Mouse (Mus musculus) liver, embryonic 13.5 days (tissue): Measurements from ENCODE around the gene Dixdc1. TPM values are rescaled to one million over a fixed set of nuclear protein-coding genes. Genes with fewer than 3 reads are reported as not detected.

Experiments
- ATAC-seq: fragments of 200-750 bp; cut with Nextera tagmentation; 2 replicates; pipeline ENCODE4 v1.8.0; 2017; ENCODE audit warnings: low read depth, mild to moderate bottlenecking, moderate number of reproducible peaks, moderate library complexity
- DNase-seq: peaks from one replicate; pipeline ENCODE4 v3.0.0; 2022
- H3K27ac ChIP-seq: fragments of 300-500 bp; sonication (generic); 2 replicates; pipeline ENCODE4 v1.5.1; 2015; ENCODE audit warnings: moderate library complexity, mild to moderate bottlenecking, inconsistent platforms
- H3K27me3 ChIP-seq: fragments of 300-500 bp; sonication (generic); 2 replicates; pipeline ENCODE4 v1.6.1; 2015; ENCODE audit warnings: mild to moderate bottlenecking, inconsistent platforms
- H3K36me3 ChIP-seq: fragments of 300-500 bp; sonication (generic); 2 replicates; pipeline ENCODE4 v1.6.1; 2015; ENCODE audit warnings: mild to moderate bottlenecking, inconsistent platforms
- H3K4me1 ChIP-seq: fragments of 300-500 bp; sonication (generic); replicated peaks from 2 replicates; pipeline ENCODE4 v1.6.1; 2015; ENCODE audit warnings: inconsistent platforms
- H3K4me2 ChIP-seq: fragments of 300-500 bp; sonication (generic); 2 replicates; pipeline ENCODE4 v1.6.1; 2015; ENCODE audit warnings: inconsistent platforms, mild to moderate bottlenecking, moderate library complexity
- H3K4me3 ChIP-seq: fragments of 300-500 bp; sonication (generic); replicated peaks from 2 replicates; pipeline ENCODE4 v1.5.1; 2015; ENCODE audit warnings: mild to moderate bottlenecking, inconsistent platforms
- H3K9ac ChIP-seq: fragments of 300-500 bp; sonication (generic); 2 replicates; pipeline ENCODE4 v1.6.1; 2015; ENCODE audit warnings: mild to moderate bottlenecking, inconsistent platforms
- H3K9me3 ChIP-seq: fragments of 300-500 bp; sonication (generic); replicated peaks from 2 replicates; pipeline ENCODE4 v1.6.1; 2016; ENCODE audit warnings: inconsistent platforms
- WGBS: fragments of 180-500 bp; shearing (Covaris S2); methylation state at CpG from one replicate; pipeline ENCODE4 v1.1.7; 2015; ENCODE audit not compliant: insufficient replicate concordance; 5-methylcytosine and 5-hydroxymethylcytosine counted together
- polyA plus RNA-seq: library from polyadenylated mRNA; unstranded; fragments of >200 nt; fragmentation: Nextera tagmentation; extraction: Ambion mirVana; gene quantifications from 2 replicates; pipeline ENCODE4 v1.2.1, GENCODE M21; 2015

The Dixdc1 gene
- polyA plus RNA-seq, 1 experiment from 2014 or later, result 0.70 TPM

- no peak overlapping the region for H3K4me2 ChIP-seq
- peaks cover 13% of the 10 kb centered on the region for H3K27me3 ChIP-seq
- ATAC-seq, result no peak
- DNase-seq, result no peak
- H3K4me3 ChIP-seq, result no peak overlapping the region
- peaks cover 17% of the 10 kb centered on the region for H3K4me1 ChIP-seq
- no peaks in the 10 kb centered on the region for H3K36me3 ChIP-seq
- 59% methylated on average over 3 of the region's 3 CpGs for WGBS
- H3K9ac ChIP-seq, result no peak overlapping the region
- H3K9me3 ChIP-seq, result no peaks in the 10 kb centered on the region
- no peak overlapping the region for H3K27ac ChIP-seq
These were observed 2.9 kb upstream of the Dixdc1 start for GRCm38 (mm10) chr9:50742261-50742660.

DNA sequence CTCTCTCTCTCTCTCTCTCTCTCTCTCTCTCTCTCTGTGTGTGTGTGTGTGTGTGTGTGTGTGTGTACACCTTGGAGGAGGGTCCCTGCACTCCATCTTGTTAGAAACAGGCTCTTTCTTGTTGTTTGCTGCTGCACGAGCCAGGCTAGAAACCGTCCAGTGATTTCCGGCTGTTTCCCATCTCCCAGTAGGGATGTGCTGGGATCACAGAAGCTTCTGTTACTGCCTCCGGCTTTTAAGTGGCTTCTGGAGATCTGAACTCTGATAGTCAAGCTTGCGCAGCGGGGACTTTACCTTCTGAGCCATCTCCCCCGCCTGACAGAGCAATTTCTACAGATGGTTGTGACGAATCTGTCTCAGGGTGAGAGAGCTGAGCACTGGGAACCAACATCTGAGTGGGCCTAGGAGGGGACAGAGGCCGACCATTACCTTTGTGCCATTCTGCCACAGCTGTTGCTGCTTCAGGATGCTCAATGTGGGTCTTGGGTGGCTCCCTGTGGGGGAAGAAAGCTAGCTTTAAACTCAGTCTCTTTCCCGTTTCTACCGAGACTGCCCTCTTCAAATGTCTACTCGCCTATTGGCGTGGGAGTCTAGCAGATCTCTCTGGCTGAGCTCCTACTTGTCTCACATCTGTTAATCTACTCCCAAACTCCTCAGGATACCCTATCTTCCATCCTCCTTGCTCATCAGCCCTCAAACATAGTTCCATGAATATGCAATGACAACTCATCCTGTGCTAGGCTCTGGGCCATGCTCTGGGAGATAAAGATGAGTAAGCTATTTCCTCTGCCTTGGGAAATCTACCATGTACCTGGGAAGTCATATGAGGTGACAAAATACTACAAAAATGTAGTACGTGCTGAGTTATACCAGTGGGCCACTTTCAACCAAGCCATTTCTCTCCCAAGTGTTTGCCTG lies 1.8 kb upstream of the Dixdc1 start:
- WGBS, result 72% methylated on average over 14 of the region's 14 CpGs

DNA sequence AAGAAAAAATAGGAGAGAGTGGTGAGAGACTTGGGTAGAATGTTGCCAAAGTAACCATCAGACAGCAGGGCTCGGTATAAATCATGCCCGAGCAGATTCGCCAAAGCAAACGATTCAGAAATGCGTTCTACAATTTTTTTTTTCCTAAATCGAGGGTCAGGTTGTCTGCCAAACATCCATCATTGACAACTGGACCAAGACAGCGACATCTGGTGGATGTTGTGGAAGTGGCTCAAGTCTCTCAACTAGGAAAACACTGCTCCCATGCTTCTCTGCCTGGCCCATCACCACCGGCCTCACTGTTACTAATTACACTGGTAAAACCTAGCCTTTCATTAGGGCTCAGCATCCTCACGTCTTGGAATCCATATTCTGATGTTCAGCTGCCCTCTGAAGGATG lies 4.3 kb downstream of the Dixdc1 start:
- Histone ChIP-seq H3K27me3 (no peaks in the 10 kb centered on the region), H3K27ac (no peak overlapping the region), H3K9me3 (no peaks in the 10 kb centered on the region), H3K4me2 (no peak overlapping the region), H3K4me1 (peaks cover 17% of the 10 kb centered on the region), H3K36me3 (no peaks in the 10 kb centered on the region), H3K4me3 (no peak overlapping the region), H3K9ac (no peak overlapping the region)
- ATAC-seq (no peak), DNase-seq (no peak)
- WGBS, result 6% methylated on average over 9 of the region's 9 CpGs

More for the DNA sequence above, 1.8 kb upstream of the Dixdc1 start:
- Histone ChIP-seq H3K4me2 (no peak overlapping the region), H3K9me3 (no peaks in the 10 kb centered on the region), H3K27ac (no peak overlapping the region), H3K9ac (no peak overlapping the region), H3K4me1 (peaks cover 17% of the 10 kb centered on the region), H3K27me3 (peaks cover 4% of the 10 kb centered on the region), H3K4me3 (no peak overlapping the region), H3K36me3 (no peaks in the 10 kb centered on the region)
- ATAC-seq (no peak), DNase-seq (no peak)

DNA sequence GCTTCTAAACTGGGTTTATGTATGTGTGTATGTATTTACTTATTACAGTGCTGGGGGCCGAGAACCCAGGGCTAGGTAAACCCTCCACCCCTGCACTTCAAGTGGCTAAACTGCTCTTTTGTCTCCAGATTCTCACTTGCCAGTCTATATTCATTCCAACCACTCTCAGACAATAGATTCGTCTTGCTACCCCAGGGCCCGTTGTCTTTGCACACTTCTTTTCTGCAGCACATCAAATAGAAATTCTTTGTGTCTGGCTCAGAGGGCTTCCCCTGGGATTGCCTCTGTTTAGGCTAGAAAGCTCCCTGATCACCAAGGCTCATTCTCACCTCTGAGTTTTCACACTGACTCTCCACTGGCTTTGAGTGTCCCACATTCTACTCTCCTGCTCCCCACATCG lies 6.8 kb downstream of the Dixdc1 start:
- no peak for DNase-seq
- Histone ChIP-seq H3K9ac (no peak overlapping the region), H3K4me2 (no peak overlapping the region), H3K36me3 (no peaks in the 10 kb centered on the region), H3K27ac (no peak overlapping the region), H3K4me3 (no peak overlapping the region), H3K27me3 (peaks cover 16% of the 10 kb centered on the region), H3K9me3 (no peaks in the 10 kb centered on the region), H3K4me1 (0 out of 2 replicates have a peak, but pooled peaks cover under 1% of the 10 kb centered on the region)
- 32% methylated on average over 4 of the region's 4 CpGs for WGBS
- ATAC-seq, result no peak

DNA sequence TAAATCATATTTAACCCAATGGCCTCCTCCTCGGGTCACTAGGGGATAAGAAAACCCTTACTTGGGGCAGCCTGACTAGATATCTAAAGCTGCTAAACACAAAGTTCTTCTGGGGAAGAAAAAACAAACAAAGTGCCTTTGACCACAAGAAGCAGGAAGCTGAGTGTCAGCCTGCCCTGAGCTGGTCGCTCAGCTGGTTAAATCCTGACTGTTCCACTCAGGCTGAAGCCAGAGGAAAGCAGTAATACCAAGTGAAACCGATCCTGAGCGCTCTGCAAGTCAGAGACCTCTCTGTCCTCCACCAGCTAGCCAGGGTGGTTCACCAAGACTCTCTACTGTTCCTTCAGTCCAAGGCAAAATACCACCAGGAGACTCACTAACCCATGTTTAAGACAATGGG lies 9.7 kb downstream of the Dixdc1 start:
- Histone ChIP-seq H3K9ac (no peak overlapping the region), H3K9me3 (no peaks in the 10 kb centered on the region), H3K4me1 (0 out of 2 replicates have a peak, but pooled peaks cover 2% of the 10 kb centered on the region), H3K4me3 (no peak overlapping the region), H3K27me3 (peaks cover 36% of the 10 kb centered on the region), H3K36me3 (no peaks in the 10 kb centered on the region), H3K4me2 (no peak overlapping the region), H3K27ac (no peak overlapping the region)
- DNase-seq, result no peak
- WGBS, result 26% methylated on average over 4 of the region's 4 CpGs
- no peak for ATAC-seq

GRCm38 (mm10) chr9:50727925-50728651 lies 11.2 kb downstream of the Dixdc1 start:
- ATAC-seq (peak; percentile 68; the same call in 1 of the 2 replicates), DNase-seq (peak; percentile 8)
- Histone ChIP-seq H3K27ac (no peak overlapping the region), H3K36me3 (no peaks in the 10 kb centered on the region), H3K27me3 (peaks cover 47% of the 10 kb centered on the region), H3K4me3 (peak overlapping the region; percentile 57), H3K9ac (peak overlapping the region; percentile 8; the same call in 1 of the 2 replicates), H3K4me1 (0 out of 2 replicates have a peak, but pooled peaks cover 2% of the 10 kb centered on the region), H3K9me3 (no peaks in the 10 kb centered on the region), H3K4me2 (peak overlapping the region; percentile 70)
- WGBS, result under 1% methylated on average over 45 of the region's 45 CpGs

DNA sequence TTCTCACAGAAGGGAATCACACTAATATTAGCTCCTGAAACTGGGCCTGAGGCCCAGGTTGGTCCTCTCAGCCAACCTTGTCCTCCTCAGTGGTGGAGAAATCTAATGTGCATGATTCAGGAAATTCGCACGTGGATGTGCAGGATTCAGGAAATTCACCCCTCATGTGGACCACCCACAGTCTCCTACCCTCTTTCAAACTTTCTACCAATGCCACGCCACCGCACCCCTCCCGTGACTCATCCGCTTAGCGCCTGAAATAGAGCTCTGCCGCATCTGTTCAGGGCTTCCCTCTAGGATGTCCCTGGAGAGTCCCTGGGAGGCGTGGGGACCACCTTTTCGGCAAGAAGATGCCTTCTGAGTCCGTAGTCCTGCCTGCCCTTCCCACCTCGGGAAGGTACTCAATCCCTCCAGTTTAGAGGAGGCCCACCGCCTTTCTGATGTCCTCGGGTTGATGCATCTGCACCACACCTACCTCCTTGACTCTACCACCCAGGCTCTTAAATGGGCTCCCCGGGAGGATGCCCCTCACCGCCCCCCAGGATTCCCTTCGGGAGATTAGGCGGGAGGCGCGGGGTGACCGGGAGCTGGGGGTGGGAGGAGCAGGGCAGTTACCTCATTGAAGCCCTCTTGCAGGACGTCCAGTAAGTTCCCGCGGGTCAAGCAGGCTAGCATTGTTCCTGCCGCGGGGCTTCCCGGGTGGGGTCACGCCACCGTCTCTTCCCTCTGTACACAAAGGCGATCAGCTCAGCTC lies 12.0 kb downstream of the Dixdc1 start:
- Histone ChIP-seq H3K4me1 (0 out of 2 replicates have a peak, but pooled peaks cover 2% of the 10 kb centered on the region), H3K36me3 (no peaks in the 10 kb centered on the region), H3K9ac (peak overlapping the region; percentile 8; the same call in 1 of the 2 replicates), H3K4me2 (peak overlapping the region; percentile 70), H3K27me3 (peaks cover 47% of the 10 kb centered on the region), H3K27ac (no peak overlapping the region), H3K9me3 (no peaks in the 10 kb centered on the region), H3K4me3 (peak overlapping the region; percentile 57)
- no peak for DNase-seq
- no peak for ATAC-seq
- 13% methylated on average over 30 of the region's 30 CpGs for WGBS

GRCm38 (mm10) chr9:50725921-50726590 lies 13.3 kb downstream of the Dixdc1 start:
- Histone ChIP-seq H3K36me3 (no peaks in the 10 kb centered on the region), H3K4me2 (no peak overlapping the region), H3K4me1 (0 out of 2 replicates have a peak, but pooled peaks cover 2% of the 10 kb centered on the region), H3K9me3 (no peaks in the 10 kb centered on the region), H3K9ac (no peak overlapping the region), H3K27me3 (peaks cover 47% of the 10 kb centered on the region), H3K4me3 (no peak overlapping the region), H3K27ac (no peak overlapping the region)
- ATAC-seq, result no peak
- no peak for DNase-seq
- 60% methylated on average over 8 of the region's 8 CpGs for WGBS

- no peak overlapping the region for H3K4me3 ChIP-seq
- no peak overlapping the region for H3K27ac ChIP-seq
- WGBS, result 34% methylated on average over 3 of the region's 3 CpGs
- H3K4me2 ChIP-seq, result no peak overlapping the region
- 0 out of 2 replicates have a peak, but pooled peaks cover 2% of the 10 kb centered on the region for H3K4me1 ChIP-seq
- H3K9me3 ChIP-seq, result no peaks in the 10 kb centered on the region
- H3K27me3 ChIP-seq, result peaks cover 47% of the 10 kb centered on the region
- H3K36me3 ChIP-seq, result no peaks in the 10 kb centered on the region
- H3K9ac ChIP-seq, result no peak overlapping the region
- DNase-seq, result no peak
- no peak for ATAC-seq
These were observed 14.5 kb downstream of the Dixdc1 start for GRCm38 (mm10) chr9:50724661-50725330.

DNA sequence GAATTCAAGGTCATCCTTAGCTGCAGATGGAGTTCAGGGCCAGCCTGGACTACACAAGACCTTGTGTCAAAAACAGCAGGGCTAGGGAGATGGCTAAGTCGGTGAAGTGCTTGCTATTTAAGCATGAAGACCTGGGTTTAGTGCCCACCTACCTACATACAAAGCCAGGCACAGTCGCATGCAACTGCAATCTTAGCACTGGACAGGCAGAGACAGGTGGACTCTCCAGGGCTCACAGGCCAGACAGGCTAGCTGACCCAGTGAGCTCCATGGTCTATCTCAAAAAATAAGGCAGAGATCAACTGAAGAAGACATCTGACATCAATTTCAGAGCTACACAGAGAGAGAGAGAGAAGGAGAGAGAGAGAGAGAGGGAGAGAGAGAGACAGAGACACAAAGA lies 15.2 kb downstream of the Dixdc1 start:
- Histone ChIP-seq H3K4me1 (0 out of 2 replicates have a peak, but pooled peaks cover 2% of the 10 kb centered on the region), H3K4me3 (no peak overlapping the region), H3K27me3 (peaks cover 47% of the 10 kb centered on the region), H3K9ac (no peak overlapping the region), H3K9me3 (no peaks in the 10 kb centered on the region), H3K27ac (no peak overlapping the region), H3K4me2 (no peak overlapping the region), H3K36me3 (no peaks in the 10 kb centered on the region)
- DNase-seq, result no peak
- ATAC-seq, result no peak
- 73% methylated on average over 2 of the region's 2 CpGs for WGBS
